Mouse (Mus musculus) heart, postnatal 0 days (tissue): ENCODE measurements around the gene Ift122.

ENCODE experiments used
- CTCF ChIP-seq: IDR thresholded peaks from 2 replicates; pipeline ENCODE4 v1.5.1; 2016; ENCODE audit warnings: antibody characterized with exemption, control low read depth, low read depth
- EP300 ChIP-seq: IDR thresholded peaks from 2 replicates; pipeline ENCODE4 v1.6.1; 2016; ENCODE audit warnings: antibody characterized with exemption, low read depth

DNA sequence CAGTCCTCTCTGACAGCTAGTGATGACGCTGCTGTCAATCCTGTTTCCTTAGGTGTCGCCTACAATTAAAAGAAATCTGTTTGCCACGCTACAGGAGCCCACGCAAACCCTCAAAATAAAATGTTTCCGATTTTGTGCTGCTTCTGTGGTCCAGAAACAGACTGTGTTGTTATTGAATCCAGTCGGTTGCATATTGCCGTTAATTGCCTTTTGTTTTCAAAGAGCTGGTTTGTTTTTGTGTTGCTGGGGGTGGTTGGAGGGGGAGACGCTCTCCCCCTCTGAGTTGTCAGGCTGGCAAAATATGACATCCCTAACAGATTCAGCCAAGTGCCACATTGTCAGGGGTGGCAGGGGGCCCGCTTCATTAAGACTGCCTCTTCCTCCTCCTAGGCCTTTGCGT lies 60.2 kb downstream of the Ift122 start:
- TF ChIP-seq CTCF (no peak), EP300 (no peak)
